ENCODE assay signal across 26 mouse cellular contexts in the genomic region with DNA sequence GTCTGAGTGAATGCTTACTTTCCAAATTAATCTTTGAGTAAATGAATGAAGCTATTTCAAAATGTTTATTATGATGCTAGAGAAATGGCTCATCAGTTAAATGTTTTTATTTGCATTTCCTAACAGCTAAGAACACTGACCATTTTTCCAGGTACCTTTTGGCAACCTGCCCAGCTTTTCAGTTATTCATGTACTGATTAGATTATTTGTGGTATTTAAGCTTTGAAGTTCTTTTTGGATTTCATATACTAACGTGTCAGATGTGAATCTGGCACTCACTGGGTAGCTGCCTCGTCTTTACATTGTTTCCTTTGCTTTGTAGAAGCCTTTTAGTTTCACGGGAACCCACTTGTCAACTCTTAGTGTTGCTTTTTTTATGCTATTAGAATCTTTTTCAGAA.
"Had no signal": no experiment of that assay in that cellular context is flagged by ENCODE, and none has a peak within 500 bp of the region (broad histone marks: within the 10 kb centered on the region; RNA-seq: fewer than 3 reads in every experiment).

No protein-coding gene starts in this region.

- H3K9me3 ChIP-seq: embryonic facial prominence, embryonic 10.5 days; embryonic facial prominence, embryonic 12.5 days; embryonic facial prominence, embryonic 13.5 days; embryonic facial prominence, embryonic 15.5 days; forebrain, embryonic 10.5 days; forebrain, embryonic 12.5 days; forebrain, embryonic 13.5 days; forebrain, embryonic 15.5 days; heart, embryonic 10.5 days had no signal

- H3K9ac ChIP-seq: embryonic facial prominence, embryonic 12.5 days; embryonic facial prominence, embryonic 13.5 days; embryonic facial prominence, embryonic 15.5 days; forebrain, embryonic 12.5 days; forebrain, embryonic 13.5 days; forebrain, embryonic 15.5 days; forebrain, postnatal 0 days had no signal

- DNase-seq: cerebellum, adult 9-11 months; cerebellum, postnatal 10 days; cerebellum, postnatal 14 days; cerebellum, postnatal 25 days; cerebellum, postnatal 36 days; embryo, embryonic 11 days; forebrain, postnatal 0 days; gastrocnemius, adult 2 months; gastrocnemius, postnatal 10 days; gastrocnemius, postnatal 14 days; gastrocnemius, postnatal 25 days; gastrocnemius, postnatal 36 days; heart, adult 18-20 months; heart, adult 2 months had no signal

- H3K27me3 ChIP-seq: embryonic facial prominence, embryonic 12.5 days; embryonic facial prominence, embryonic 13.5 days; embryonic facial prominence, embryonic 15.5 days; forebrain, embryonic 12.5 days; forebrain, embryonic 13.5 days; forebrain, embryonic 15.5 days had no signal

- H3K36me3 ChIP-seq: embryonic facial prominence, embryonic 10.5 days; embryonic facial prominence, embryonic 12.5 days; embryonic facial prominence, embryonic 13.5 days; embryonic facial prominence, embryonic 15.5 days; forebrain, embryonic 10.5 days; forebrain, embryonic 12.5 days; forebrain, embryonic 15.5 days; heart, embryonic 10.5 days had no signal

- H3K4me3 ChIP-seq: embryonic facial prominence, embryonic 10.5 days; embryonic facial prominence, embryonic 12.5 days; embryonic facial prominence, embryonic 13.5 days; embryonic facial prominence, embryonic 15.5 days; erythroblast, embryonic 14.5 days; forebrain, embryonic 10.5 days; forebrain, embryonic 12.5 days; forebrain, embryonic 13.5 days; forebrain, embryonic 15.5 days; gastrocnemius, adult 2 months; heart, adult 2 months; heart, embryonic 10.5 days had no signal

- ATAC-seq: forebrain, embryonic 13.5 days; forebrain, embryonic 14.5 days; forebrain, embryonic 15.5 days; forebrain, embryonic 16.5 days; forebrain, postnatal 0 days had no signal

- H3K4me2 ChIP-seq: embryonic facial prominence, embryonic 12.5 days; embryonic facial prominence, embryonic 13.5 days; embryonic facial prominence, embryonic 15.5 days; forebrain, embryonic 12.5 days; forebrain, embryonic 13.5 days; forebrain, embryonic 15.5 days had no signal

- H3K4me1 ChIP-seq: heart, embryonic 10.5 days had no signal

- H3K27ac ChIP-seq: embryonic facial prominence, embryonic 10.5 days; embryonic facial prominence, embryonic 12.5 days; embryonic facial prominence, embryonic 13.5 days; embryonic facial prominence, embryonic 15.5 days; forebrain, embryonic 10.5 days; forebrain, embryonic 12.5 days; forebrain, embryonic 13.5 days; forebrain, embryonic 15.5 days; gastrocnemius, adult 2 months; heart, adult 2 months; heart, embryonic 10.5 days had no signal
